Mouse (Mus musculus) kidney, embryonic 15.5 days (tissue): ENCODE results near the gene Hyal2. TPM values are rescaled to one million over a fixed set of nuclear protein-coding genes. Genes with fewer than 3 reads are reported as not detected.

Experiments used
- ATAC-seq: fragments of 200-750 bp; cut with Nextera tagmentation; replicated peaks from 2 replicates; pipeline ENCODE4 v1.8.0; 2017; ENCODE audit warnings: moderate TSS enrichment; ENCODE audit not compliant: low FRiP score
- H3K27ac ChIP-seq: fragments of 300-500 bp; sonication (generic); 2 replicates; pipeline ENCODE4 v1.5.1; 2015; ENCODE audit warnings: mild to moderate bottlenecking, inconsistent platforms
- H3K27me3 ChIP-seq: fragments of 300-500 bp; sonication (generic); 2 replicates; pipeline ENCODE4 v1.6.1; 2015; ENCODE audit warnings: inconsistent platforms
- H3K36me3 ChIP-seq: fragments of 300-500 bp; sonication (generic); 2 replicates; pipeline ENCODE4 v1.6.1; 2015; ENCODE audit warnings: inconsistent platforms
- H3K4me1 ChIP-seq: fragments of 300-500 bp; sonication (generic); 2 replicates; pipeline ENCODE4 v1.6.1; 2015; ENCODE audit warnings: inconsistent platforms
- H3K4me2 ChIP-seq: fragments of 300-500 bp; sonication (generic); 2 replicates; pipeline ENCODE4 v1.6.1; 2015; ENCODE audit warnings: moderate library complexity, mild to moderate bottlenecking, inconsistent platforms
- H3K4me3 ChIP-seq: fragments of 300-500 bp; sonication (generic); replicated peaks from 2 replicates; pipeline ENCODE4 v1.5.1; 2015; ENCODE audit warnings: mild to moderate bottlenecking, inconsistent platforms
- H3K9ac ChIP-seq: fragments of 300-500 bp; sonication (generic); 2 replicates; pipeline ENCODE4 v1.6.1; 2015; ENCODE audit warnings: mild to moderate bottlenecking, inconsistent platforms
- H3K9me3 ChIP-seq: fragments of 300-500 bp; sonication (generic); replicated peaks from 2 replicates; pipeline ENCODE4 v1.6.1; 2016; ENCODE audit warnings: inconsistent platforms
- WGBS: fragments of 180-500 bp; shearing (Covaris S2); methylation state at CpG from one replicate; pipeline ENCODE4 v1.1.7; 2015; ENCODE audit warnings: mixed read lengths; 5-methylcytosine and 5-hydroxymethylcytosine counted together
- polyA plus RNA-seq: library from polyadenylated mRNA; unstranded; fragments of >200 nt; fragmentation: Nextera tagmentation; extraction: Ambion mirVana; gene quantifications from 2 replicates; pipeline ENCODE4 v1.2.1, GENCODE M21; 2015

Hyal2 gene
- polyA plus RNA-seq, 1 experiment from 2014 or later = 117 TPM

DNA sequence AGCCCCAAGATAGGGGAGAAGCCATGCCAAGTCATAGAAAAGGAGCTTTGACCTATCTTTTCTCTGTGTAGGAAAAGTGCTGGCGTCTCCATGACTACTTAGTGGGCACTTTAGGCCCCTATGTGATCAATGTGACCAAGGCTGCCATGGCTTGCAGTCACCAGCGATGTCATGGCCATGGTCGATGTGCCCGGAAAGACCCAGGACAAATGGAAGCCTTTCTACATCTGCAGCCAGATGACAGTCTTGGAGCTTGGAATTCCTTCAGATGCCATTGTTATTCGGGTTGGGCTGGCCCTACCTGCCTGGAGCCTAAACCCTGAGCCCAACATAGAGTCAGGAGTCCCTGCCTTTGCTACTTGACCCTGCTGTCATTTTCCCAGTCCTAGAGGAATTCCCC lies 18.8 kb downstream of the Hyal2 start:
- Histone ChIP-seq H3K27ac (no peak overlapping the region), H3K4me1 (peaks cover 31% of the 10 kb centered on the region), H3K4me3 (no peak overlapping the region), H3K27me3 (no peaks in the 10 kb centered on the region), H3K36me3 (peaks cover 40% of the 10 kb centered on the region), H3K4me2 (no peak overlapping the region), H3K9me3 (no peaks in the 10 kb centered on the region), H3K9ac (no peak overlapping the region)
- 91% methylated on average over 5 of the region's 5 CpGs for WGBS
- ATAC-seq = no peak

DNA sequence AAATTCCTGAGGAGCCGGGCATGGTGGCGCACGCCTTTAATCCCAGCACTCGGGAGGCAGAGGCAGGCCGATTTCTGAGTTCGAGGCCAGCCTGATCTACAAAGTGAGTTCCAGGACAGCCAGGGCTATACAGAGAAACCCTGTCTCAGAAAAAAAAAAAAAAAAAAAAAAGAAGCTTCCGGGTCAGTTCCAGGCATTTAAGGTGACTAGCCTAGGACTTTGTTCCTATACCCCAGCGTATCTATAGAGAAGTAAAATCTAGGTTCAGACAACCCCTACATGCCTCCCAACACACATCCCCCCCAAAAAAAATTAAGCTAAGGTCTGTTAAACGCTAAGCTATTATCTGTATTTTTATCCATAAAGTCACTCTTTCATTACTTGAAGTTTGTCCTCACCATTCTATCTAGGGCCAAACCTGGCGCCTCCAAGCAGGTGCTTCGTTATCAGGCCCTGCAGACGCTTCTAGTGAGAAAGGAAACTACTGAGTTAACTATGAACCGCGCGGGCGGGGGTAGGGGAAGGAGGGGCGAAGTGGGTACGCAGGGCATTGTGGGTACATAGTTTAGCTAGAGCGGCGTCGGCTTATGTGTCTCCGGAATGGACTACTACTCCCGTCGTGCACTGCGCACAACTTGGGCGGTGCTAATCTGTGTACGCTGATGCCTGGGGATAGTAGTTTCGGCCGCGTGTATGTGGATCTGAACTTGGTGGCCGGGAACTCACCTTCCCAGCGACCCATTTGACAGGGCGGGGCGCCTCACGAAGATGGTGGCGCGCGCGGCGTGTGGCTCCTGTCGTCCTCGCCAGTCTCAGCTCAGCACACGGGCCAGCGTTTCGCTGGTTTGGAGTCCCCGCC lies 19.5 kb downstream of the Hyal2 start, which contains the start of gene Ifrd2:
TSS of gene Ifrd2 (plus strand) at position 669 of the 859 bp plus-strand sequence.
- peaks cover 24% of the 10 kb centered on the region for H3K4me1 ChIP-seq
- H3K36me3 ChIP-seq = peaks cover 47% of the 10 kb centered on the region
- H3K9ac ChIP-seq = peak within 1 kb of the TSS; percentile 63
- peak; percentile 98 for ATAC-seq
- peak within 1 kb of the TSS; percentile 83 for H3K4me3 ChIP-seq
- H3K27ac ChIP-seq = peak within 1 kb of the TSS; percentile 71
- H3K9me3 ChIP-seq = no peaks in the 10 kb centered on the region
- WGBS = 14% methylated on average over 46 of the region's 46 CpGs
- no peaks in the 10 kb centered on the region for H3K27me3 ChIP-seq
- H3K4me2 ChIP-seq = peak within 1 kb of the TSS; percentile 82

DNA sequence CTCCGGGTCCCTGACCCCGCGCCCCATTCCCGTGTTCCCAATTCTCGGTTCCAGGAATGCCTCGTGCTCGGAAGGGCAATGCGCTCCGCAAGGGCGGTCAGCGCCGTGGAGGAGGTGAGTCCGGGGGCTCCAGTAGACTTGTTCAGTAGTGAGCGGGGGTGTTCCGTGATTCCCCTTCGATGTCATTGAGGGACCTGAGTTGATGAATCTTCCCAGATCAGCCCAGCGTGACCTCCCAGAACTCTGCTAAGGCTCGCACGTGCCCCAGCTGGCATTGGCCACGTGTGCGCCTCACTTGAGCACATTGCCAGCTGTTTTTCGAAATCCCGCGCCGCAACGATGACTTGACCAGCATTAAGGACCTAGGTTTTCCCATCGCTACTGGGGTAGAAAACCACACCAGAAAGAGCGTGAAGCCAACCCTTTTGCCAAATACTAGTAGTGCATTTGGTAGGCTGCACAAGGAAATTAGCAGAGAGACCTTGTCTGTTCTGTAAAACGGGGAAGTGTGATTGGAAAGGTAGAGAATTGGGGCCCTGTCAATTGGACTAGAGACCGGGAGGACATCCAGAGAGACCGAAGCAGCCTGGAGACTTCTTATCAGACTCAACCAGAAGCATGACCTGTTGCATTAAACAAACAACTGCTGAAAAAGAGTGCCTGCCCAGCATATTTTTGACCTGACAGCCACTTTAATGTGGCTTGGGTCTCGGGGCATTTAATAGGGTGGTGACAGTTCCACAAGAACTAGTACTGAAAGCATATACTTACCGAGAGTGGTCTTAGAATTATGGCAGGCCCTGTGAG lies 20.3 kb downstream of the Hyal2 start:
- Histone ChIP-seq H3K27ac (peak overlapping the region; percentile 29; the same call in 1 of the 2 replicates), H3K36me3 (peaks cover 51% of the 10 kb centered on the region), H3K4me1 (peaks cover 20% of the 10 kb centered on the region), H3K9ac (peak overlapping the region; percentile 63), H3K4me3 (peak overlapping the region; percentile 83), H3K27me3 (no peaks in the 10 kb centered on the region), H3K4me2 (peak overlapping the region; percentile 82), H3K9me3 (no peaks in the 10 kb centered on the region)
- ATAC-seq = no peak
- 2% methylated on average over 33 of the region's 33 CpGs for WGBS

DNA sequence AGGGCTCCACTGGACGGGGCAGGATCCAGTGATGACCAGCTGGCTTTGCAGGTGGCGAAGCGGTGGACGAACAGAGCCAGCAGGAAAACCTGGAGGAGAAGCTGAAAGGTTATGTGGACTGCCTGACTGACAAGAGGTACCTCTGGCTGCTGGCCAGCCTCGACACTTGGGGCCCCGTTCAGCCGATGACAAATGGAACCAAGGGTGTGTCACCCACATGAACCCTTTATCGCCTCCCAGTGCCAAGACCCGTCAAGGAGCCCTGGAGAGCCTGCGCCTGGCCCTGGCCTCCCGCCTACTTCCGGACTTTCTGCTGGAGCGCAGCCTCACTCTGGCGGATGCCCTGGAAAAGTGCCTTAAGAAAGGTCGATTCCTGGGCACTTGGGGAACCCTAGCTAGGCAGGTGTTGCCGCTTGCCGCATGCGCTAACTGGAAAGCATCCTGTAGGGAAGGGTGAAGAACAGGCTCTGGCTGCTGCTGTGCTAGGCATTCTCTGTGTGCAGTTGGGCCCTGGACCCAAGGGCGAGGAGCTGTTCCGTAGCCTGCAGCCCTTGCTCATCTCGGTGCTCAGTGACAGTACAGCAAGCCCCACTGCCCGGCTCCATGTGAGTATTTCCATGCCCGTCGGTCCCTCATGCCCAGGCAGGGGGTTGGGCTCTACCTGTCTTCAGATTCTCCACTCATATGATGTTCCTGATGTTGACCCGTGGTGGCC lies 22.5 kb downstream of the Hyal2 start:
- Histone ChIP-seq H3K27me3 (no peaks in the 10 kb centered on the region), H3K4me3 (no peak overlapping the region), H3K27ac (no peak overlapping the region), H3K9me3 (no peaks in the 10 kb centered on the region), H3K9ac (no peak overlapping the region), H3K4me2 (no peak overlapping the region; the same call in 1 of the 2 replicates), H3K36me3 (peaks cover 55% of the 10 kb centered on the region), H3K4me1 (peaks cover 20% of the 10 kb centered on the region)
- 84% methylated on average over 25 of the region's 25 CpGs for WGBS
- ATAC-seq = no peak

DNA sequence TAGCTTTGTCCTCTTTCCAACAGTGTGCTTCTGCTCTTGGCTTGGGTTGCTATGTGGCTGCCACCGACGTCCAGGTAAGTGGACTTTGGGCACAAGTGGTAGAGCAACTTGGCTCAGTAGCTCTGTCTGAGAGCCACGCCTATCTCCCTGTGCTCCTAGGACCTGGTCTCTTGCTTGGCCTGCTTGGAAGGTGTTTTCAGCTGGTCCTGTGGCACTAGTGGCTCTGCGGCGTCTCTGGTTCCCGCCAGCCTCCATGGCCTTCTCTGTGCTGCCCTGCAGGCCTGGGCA lies 23.0 kb downstream of the Hyal2 start:
- H3K36me3 ChIP-seq = peaks cover 57% of the 10 kb centered on the region
- H3K4me3 ChIP-seq = no peak overlapping the region
- no peak for ATAC-seq
- no peak overlapping the region for H3K4me2 ChIP-seq
- peaks cover 20% of the 10 kb centered on the region for H3K4me1 ChIP-seq
- no peak overlapping the region for H3K9ac ChIP-seq
- H3K27me3 ChIP-seq = no peaks in the 10 kb centered on the region
- no peak overlapping the region for H3K27ac ChIP-seq
- WGBS = 96% methylated on average over 6 of the region's 6 CpGs
- H3K9me3 ChIP-seq = no peaks in the 10 kb centered on the region

DNA sequence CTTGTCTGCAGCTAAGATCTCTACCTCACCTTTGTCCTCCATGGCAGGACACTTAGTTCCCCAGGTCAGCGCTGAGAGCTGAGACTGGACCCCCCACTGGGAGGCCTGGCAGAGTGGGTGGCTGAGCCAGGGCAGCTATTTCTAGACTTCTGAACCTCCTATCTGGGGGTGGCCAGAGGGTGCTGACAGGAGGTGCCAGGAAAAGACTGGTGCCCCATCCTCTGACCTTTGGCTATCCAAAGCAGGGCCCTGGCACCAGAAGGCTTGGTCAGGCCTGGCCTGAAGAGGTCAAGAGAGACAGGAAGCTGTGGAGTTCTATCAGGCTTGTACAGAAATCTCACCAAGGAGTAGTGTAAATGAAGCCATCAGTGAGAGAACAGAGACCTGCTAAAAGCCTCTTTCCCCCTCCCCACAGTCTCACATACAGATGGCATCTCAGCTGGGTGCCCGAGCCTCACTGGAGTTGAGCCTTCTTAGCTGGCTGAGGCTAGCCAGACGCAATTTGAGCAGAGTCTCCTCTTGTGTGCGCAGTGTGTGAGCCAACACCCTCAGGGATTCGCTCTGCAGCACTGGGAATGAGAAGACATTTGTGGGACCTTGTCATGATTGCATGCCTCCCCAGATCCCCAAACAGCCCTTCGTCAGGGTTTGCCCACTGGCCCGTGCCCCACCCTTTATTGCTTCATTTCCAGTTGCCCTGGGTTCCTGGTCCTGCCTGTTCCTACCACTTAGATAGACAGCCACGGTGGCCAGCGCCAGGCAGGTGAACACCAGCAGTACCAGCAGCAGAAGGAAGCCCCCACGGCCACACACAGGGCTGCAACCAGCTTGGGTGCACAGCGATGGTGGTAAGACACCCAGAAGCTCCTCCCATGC lies 25.6 kb downstream of the Hyal2 start:
- H3K9me3 ChIP-seq = no peaks in the 10 kb centered on the region

DNA sequence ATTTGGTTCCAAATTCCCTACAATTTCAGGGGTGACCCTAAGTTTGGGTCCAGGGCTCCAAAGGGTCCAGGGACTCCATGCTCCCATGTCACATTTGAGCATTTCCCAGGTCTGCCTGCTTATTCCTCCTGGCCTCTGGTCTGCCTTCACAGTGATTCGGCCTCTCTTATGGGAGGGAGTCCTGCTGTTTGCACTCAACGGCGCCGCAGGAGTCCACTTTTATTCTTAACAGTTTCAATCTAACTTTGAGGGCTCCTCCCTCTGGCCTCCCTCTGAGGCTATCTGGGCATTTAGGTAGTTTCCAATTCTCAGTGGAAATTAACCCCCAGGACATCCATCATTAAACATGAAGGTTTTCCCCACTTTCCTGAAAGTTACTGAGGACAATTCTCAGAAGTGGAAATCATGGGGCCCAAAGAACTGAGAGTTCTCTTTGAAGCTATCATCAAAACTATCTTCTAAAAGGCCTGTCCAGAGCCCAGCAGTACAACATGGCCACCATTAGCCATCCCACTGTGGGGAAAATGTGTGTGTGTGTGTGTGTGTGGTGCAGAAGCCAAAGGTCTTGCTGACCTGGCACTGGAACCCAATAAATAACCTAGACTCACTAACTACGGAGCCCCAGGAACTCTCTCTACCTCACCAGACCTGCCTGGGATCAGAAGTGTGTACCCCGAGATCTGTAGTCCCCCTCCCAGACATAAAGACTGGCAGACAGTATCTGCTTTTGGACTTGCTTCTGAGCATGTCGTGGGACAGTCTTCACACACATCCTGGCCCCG lies 26.7 kb downstream of the Hyal2 start:
- WGBS = 68% methylated on average over 8 of the region's 8 CpGs
- peaks cover 71% of the 10 kb centered on the region for H3K36me3 ChIP-seq
- no peak overlapping the region for H3K4me3 ChIP-seq
- ATAC-seq = no peak
- H3K27ac ChIP-seq = no peak overlapping the region
- no peaks in the 10 kb centered on the region for H3K9me3 ChIP-seq
- H3K4me2 ChIP-seq = no peak overlapping the region
- 0 out of 2 replicates have a peak, but pooled peaks cover 1% of the 10 kb centered on the region for H3K4me1 ChIP-seq
- no peak overlapping the region for H3K9ac ChIP-seq
- no peaks in the 10 kb centered on the region for H3K27me3 ChIP-seq

More for the DNA sequence above, 25.6 kb downstream of the Hyal2 start:
- peaks cover 62% of the 10 kb centered on the region for H3K36me3 ChIP-seq
- no peak overlapping the region for H3K4me3 ChIP-seq
- H3K4me2 ChIP-seq = no peak overlapping the region
- H3K4me1 ChIP-seq = peaks cover 10% of the 10 kb centered on the region
- H3K27me3 ChIP-seq = no peaks in the 10 kb centered on the region
- H3K9ac ChIP-seq = no peak overlapping the region
- H3K27ac ChIP-seq = no peak overlapping the region
- no peak for ATAC-seq
- WGBS = 89% methylated on average over 11 of the region's 11 CpGs

DNA sequence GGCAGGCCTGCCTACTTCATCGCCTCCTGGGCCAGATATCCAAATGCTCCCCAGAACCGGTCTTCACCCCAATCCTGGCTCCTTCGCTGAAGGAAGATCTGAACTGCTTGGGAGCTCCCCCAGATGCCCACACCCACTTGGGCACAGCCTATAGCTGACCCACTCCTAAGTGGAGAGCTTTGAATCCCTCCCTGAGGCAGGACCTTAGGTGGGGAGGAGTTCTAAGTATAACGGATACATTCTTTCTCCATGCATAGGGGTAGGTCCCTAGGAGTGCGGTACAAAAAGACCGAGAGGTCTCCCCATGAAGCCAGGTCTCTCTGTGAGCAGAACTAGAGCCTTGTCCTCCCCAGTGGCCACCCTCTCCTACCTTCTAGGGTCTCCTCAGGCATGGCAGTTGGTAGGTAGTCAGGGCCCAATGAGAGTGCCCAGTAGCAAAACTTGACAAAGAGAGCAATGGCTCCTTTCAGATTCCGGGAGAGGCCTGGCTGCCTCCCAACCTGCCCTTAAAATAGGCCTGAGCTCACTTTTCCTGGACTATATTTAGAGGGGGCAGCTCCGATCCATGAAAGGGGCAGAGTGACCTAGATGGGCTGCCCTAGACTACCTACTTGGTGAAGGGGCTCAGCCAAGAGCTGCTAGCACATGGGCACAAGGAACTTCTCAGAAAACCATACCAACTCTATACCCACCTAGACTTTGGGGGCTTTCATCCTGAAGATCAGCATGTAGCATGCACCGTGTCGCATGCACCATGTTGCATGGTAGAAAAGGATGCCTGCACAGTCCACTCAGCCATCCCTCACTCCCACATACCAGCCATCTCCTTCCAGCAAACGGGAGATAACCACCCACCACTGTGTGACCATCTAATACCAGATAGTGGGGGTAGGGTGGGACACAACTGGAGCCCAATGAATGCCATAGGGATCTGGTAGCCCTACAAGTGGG lies 29.1 kb downstream of the Hyal2 start:
- 0 out of 2 replicates have a peak, but pooled peaks cover 3% of the 10 kb centered on the region for H3K27me3 ChIP-seq
- no peak overlapping the region for H3K9ac ChIP-seq
- no peak overlapping the region for H3K27ac ChIP-seq
- no peaks in the 10 kb centered on the region for H3K9me3 ChIP-seq
- H3K4me1 ChIP-seq = peaks cover 8% of the 10 kb centered on the region
- peaks cover 61% of the 10 kb centered on the region for H3K36me3 ChIP-seq
- ATAC-seq = no peak
- no peak overlapping the region for H3K4me3 ChIP-seq
- no peak overlapping the region for H3K4me2 ChIP-seq
- 87% methylated on average over 11 of the region's 11 CpGs for WGBS

DNA sequence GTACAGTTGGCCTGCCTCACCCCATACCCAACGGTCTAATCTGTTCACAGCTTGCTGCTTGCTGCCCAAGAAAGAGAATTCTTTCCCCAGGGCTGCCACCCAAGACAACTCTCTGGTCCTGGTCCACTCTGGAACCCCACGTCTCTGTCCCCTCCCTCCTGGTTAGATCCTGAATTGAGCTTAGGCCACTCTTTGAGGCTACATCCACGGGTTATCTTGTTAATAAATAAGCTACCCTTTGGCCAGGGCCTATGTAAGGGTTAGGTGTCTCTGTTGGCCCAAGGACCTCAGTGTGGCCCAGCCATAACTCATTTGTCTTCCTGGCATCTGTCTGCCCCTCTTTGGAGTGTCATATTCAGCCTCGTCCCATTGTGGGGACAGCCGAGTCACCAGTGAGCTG lies 30.6 kb downstream of the Hyal2 start:
- peaks cover 22% of the 10 kb centered on the region for H3K4me1 ChIP-seq
- H3K9me3 ChIP-seq = no peaks in the 10 kb centered on the region
- peaks cover 46% of the 10 kb centered on the region for H3K36me3 ChIP-seq
- 73% methylated on average over 5 of the region's 5 CpGs for WGBS
- 0 out of 2 replicates have a peak, but pooled peaks cover 3% of the 10 kb centered on the region for H3K27me3 ChIP-seq
- H3K4me3 ChIP-seq = no peak overlapping the region
- H3K4me2 ChIP-seq = no peak overlapping the region
- no peak overlapping the region for H3K27ac ChIP-seq
- ATAC-seq = no peak
- H3K9ac ChIP-seq = no peak overlapping the region

DNA sequence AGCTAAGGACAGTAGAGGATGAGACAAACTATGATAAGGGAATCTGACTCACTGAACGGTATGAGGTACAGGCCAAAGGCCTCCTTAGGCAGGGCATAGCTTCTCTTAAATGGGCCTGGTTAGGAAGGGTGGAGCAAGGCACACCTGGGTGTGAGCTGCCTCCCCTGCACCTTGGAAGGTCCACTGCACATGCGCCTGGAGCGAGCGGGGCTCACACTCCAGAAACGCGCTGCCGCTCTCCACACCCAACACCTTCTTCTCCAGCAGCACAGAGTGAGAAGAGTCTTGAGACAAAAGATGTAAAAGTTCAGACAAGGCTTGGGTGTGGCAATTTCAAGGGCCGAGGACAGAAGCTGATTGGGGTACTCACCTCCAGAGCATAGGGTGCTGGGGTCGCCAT lies 31.7 kb downstream of the Hyal2 start:
- Histone ChIP-seq H3K9ac (no peak overlapping the region), H3K4me2 (no peak overlapping the region), H3K36me3 (peaks cover 35% of the 10 kb centered on the region), H3K9me3 (no peaks in the 10 kb centered on the region), H3K4me3 (no peak overlapping the region), H3K27ac (no peak overlapping the region), H3K4me1 (peaks cover 33% of the 10 kb centered on the region), H3K27me3 (0 out of 2 replicates have a peak, but pooled peaks cover 3% of the 10 kb centered on the region)
- ATAC-seq = no peak
- WGBS = 76% methylated on average over 9 of the region's 9 CpGs
